Mouse (Mus musculus) forebrain, embryonic 14.5 days (tissue): Measurements from ENCODE around the gene Ext2. TPM values are rescaled to one million over a fixed set of nuclear protein-coding genes. Genes with fewer than 3 reads are reported as not detected.

ENCODE experiments used
- polyA plus RNA-seq: library from polyadenylated mRNA; unstranded; fragments of >200 nt; fragmentation: Nextera tagmentation; extraction: Ambion mirVana; gene quantifications from 2 replicates; pipeline ENCODE4 v1.2.1, GENCODE M21; 2014

The Ext2 gene
- polyA plus RNA-seq, 1 experiment from 2014 or later: 53.1 TPM

Other genes starting within 250 kb of the Ext2 start
- 0.50 and 0.78 TPM in 2 replicates for gene Alx4, start 180.2 kb downstream of the Ext2 start, polyA plus RNA-seq
- 5.0 and 8.0 TPM in 2 replicates for gene Accs, start 27.4 kb upstream of the Ext2 start, polyA plus RNA-seq
- gene Accsl, start 46.6 kb upstream of the Ext2 start, polyA plus RNA-seq: 0.71 and 1.2 TPM in 2 replicates
- 23.9 and 28.6 TPM in 2 replicates for gene Gm13889, start 134.6 kb upstream of the Ext2 start, polyA plus RNA-seq
- not detected in 2 replicates for gene Gm27027, start 173.8 kb upstream of the Ext2 start, polyA plus RNA-seq
- gene Alkbh3, start 188.2 kb upstream of the Ext2 start, polyA plus RNA-seq: 47.5 and 52.2 TPM in 2 replicates